Mouse (Mus musculus): ENCODE results near the gene Mpg. TPM values are rescaled to one million over a fixed set of nuclear protein-coding genes. Genes with fewer than 3 reads are reported as not detected.

The Mpg gene
- polyA plus RNA-seq, 1 experiment from 2014 or later: 39.8 TPM

- H3K4me2 ChIP-seq (replicated peaks; ENCODE audit: low read depth, low read length): no peak overlapping the region
- H3K4me1 ChIP-seq (ENCODE audit: control insufficient read depth, insufficient read depth, low read length): no peaks in the 10 kb centered on the region
- no peak overlapping the region; the same call in 1 of the 2 replicates for H3K27ac ChIP-seq (ENCODE audit: low read depth, low read length)
- H3K36me3 ChIP-seq (ENCODE audit: control insufficient read depth, insufficient read depth, low read length): peaks cover 59% of the 10 kb centered on the region
- no peak overlapping the region for H3K9ac ChIP-seq (ENCODE audit: low read depth, low read length)
- ATAC-seq (ENCODE audit: low FRiP score, low TSS enrichment): peak; percentile 13; the same call in 1 of the 2 replicates
- H3K27me3 ChIP-seq (ENCODE audit: control insufficient read depth, insufficient read depth, low read length): no peaks in the 10 kb centered on the region
- no peaks in the 10 kb centered on the region for H3K9me3 ChIP-seq (ENCODE audit: control insufficient read depth, low read length)
- H3K4me3 ChIP-seq (ENCODE audit: low read length): no peak overlapping the region
- 45% methylated on average over 3 of the region's 3 CpGs for WGBS
These were observed 9.3 kb downstream of the Mpg start for GRCm38 (mm10) chr11:32235646-32236045.

- WGBS: 82% methylated on average over 2 of the region's 2 CpGs
- no peak overlapping the region for H3K9ac ChIP-seq (ENCODE audit: low read depth, low read length)
- H3K4me1 ChIP-seq (ENCODE audit: control insufficient read depth, insufficient read depth, low read length): no peaks in the 10 kb centered on the region
- no peak overlapping the region for H3K4me2 ChIP-seq (replicated peaks; ENCODE audit: low read depth, low read length)
- no peak overlapping the region for H3K4me3 ChIP-seq (ENCODE audit: low read length)
- H3K36me3 ChIP-seq (ENCODE audit: control insufficient read depth, insufficient read depth, low read length): peaks cover 59% of the 10 kb centered on the region
- H3K27me3 ChIP-seq (ENCODE audit: control insufficient read depth, insufficient read depth, low read length): no peaks in the 10 kb centered on the region
- ATAC-seq (ENCODE audit: low FRiP score, low TSS enrichment): no peak
- H3K27ac ChIP-seq (ENCODE audit: low read depth, low read length): no peak overlapping the region
- H3K9me3 ChIP-seq (ENCODE audit: control insufficient read depth, low read length): no peaks in the 10 kb centered on the region
These were observed 9.8 kb downstream of the Mpg start for GRCm38 (mm10) chr11:32236132-32236531.

- H3K4me1 ChIP-seq (ENCODE audit: control insufficient read depth, insufficient read depth, low read length): no peaks in the 10 kb centered on the region
- no peak overlapping the region for H3K9ac ChIP-seq (ENCODE audit: low read depth, low read length)
- no peak for ATAC-seq (ENCODE audit: low FRiP score, low TSS enrichment)
- no peak overlapping the region for H3K27ac ChIP-seq (ENCODE audit: low read depth, low read length)
- H3K27me3 ChIP-seq (ENCODE audit: control insufficient read depth, insufficient read depth, low read length): no peaks in the 10 kb centered on the region
- H3K4me2 ChIP-seq (replicated peaks; ENCODE audit: low read depth, low read length): no peak overlapping the region
- peaks cover 57% of the 10 kb centered on the region for H3K36me3 ChIP-seq (ENCODE audit: control insufficient read depth, insufficient read depth, low read length)
- no peak overlapping the region for H3K4me3 ChIP-seq (ENCODE audit: low read length)
- no peaks in the 10 kb centered on the region for H3K9me3 ChIP-seq (ENCODE audit: control insufficient read depth, low read length)
- WGBS: 65% methylated on average over 9 of the region's 9 CpGs
These were observed 10.6 kb downstream of the Mpg start for GRCm38 (mm10) chr11:32236712-32237410.

DNA sequence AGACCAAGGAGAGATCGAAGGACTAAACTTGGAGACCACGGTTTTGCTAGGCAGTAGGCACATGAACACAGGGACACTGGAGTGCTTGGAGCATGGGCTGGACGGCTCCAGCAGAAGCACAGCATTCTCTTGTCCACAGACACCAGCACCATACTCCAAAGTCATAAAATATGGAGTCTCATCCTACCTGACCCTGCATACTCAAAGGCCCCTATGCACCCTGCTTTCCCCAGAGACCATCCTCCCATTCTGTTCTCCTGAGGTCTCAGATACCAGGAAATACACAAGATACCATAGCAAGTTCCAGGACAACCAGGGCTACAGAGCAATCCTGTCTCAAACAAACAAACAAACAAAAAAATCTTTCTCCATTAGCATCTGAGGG lies 11.1 kb downstream of the Mpg start:
- H3K27ac ChIP-seq (ENCODE audit: low read depth, low read length): no peak overlapping the region
- H3K4me1 ChIP-seq (ENCODE audit: control insufficient read depth, insufficient read depth, low read length): no peaks in the 10 kb centered on the region
- H3K9me3 ChIP-seq (ENCODE audit: control insufficient read depth, low read length): no peaks in the 10 kb centered on the region
- H3K4me2 ChIP-seq (replicated peaks; ENCODE audit: low read depth, low read length): no peak overlapping the region
- 91% methylated on average over 3 of the region's 3 CpGs for WGBS
- no peak overlapping the region for H3K9ac ChIP-seq (ENCODE audit: low read depth, low read length)
- H3K4me3 ChIP-seq (ENCODE audit: low read length): no peak overlapping the region
- no peaks in the 10 kb centered on the region for H3K27me3 ChIP-seq (ENCODE audit: control insufficient read depth, insufficient read depth, low read length)
- H3K36me3 ChIP-seq (ENCODE audit: control insufficient read depth, insufficient read depth, low read length): peaks cover 53% of the 10 kb centered on the region
- ATAC-seq (ENCODE audit: low FRiP score, low TSS enrichment): no peak

- Histone ChIP-seq H3K4me2 (replicated peaks; ENCODE audit: low read depth, low read length) (no peak overlapping the region), H3K9me3 (ENCODE audit: control insufficient read depth, low read length) (no peaks in the 10 kb centered on the region), H3K4me3 (ENCODE audit: low read length) (no peak overlapping the region), H3K4me1 (ENCODE audit: control insufficient read depth, insufficient read depth, low read length) (peaks cover 3% of the 10 kb centered on the region), H3K9ac (ENCODE audit: low read depth, low read length) (no peak overlapping the region), H3K36me3 (ENCODE audit: control insufficient read depth, insufficient read depth, low read length) (peaks cover 49% of the 10 kb centered on the region), H3K27ac (ENCODE audit: low read depth, low read length) (no peak overlapping the region), H3K27me3 (ENCODE audit: control insufficient read depth, insufficient read depth, low read length) (no peaks in the 10 kb centered on the region)
- ATAC-seq (ENCODE audit: low FRiP score, low TSS enrichment): peak; percentile 50; the same call in 1 of the 2 replicates
- WGBS: 66% methylated on average over 5 of the region's 5 CpGs
These were observed 12.0 kb downstream of the Mpg start for GRCm38 (mm10) chr11:32238093-32238860.

- no peaks in the 10 kb centered on the region for H3K9me3 ChIP-seq (ENCODE audit: control insufficient read depth, low read length)
- peaks cover 40% of the 10 kb centered on the region; the same call in 1 of the 2 replicates for H3K36me3 ChIP-seq (ENCODE audit: control insufficient read depth, insufficient read depth, low read length)
- H3K9ac ChIP-seq (ENCODE audit: low read depth, low read length): no peak overlapping the region
- no peak overlapping the region for H3K4me3 ChIP-seq (ENCODE audit: low read length)
- ATAC-seq (ENCODE audit: low FRiP score, low TSS enrichment): no peak
- peaks cover 14% of the 10 kb centered on the region for H3K4me1 ChIP-seq (ENCODE audit: control insufficient read depth, insufficient read depth, low read length)
- no peak overlapping the region for H3K27ac ChIP-seq (ENCODE audit: low read depth, low read length)
- H3K4me2 ChIP-seq (replicated peaks; ENCODE audit: low read depth, low read length): no peak overlapping the region
- H3K27me3 ChIP-seq (ENCODE audit: control insufficient read depth, insufficient read depth, low read length): no peaks in the 10 kb centered on the region
These were observed 15.1 kb downstream of the Mpg start for GRCm38 (mm10) chr11:32241391-32241790.

- H3K4me2 ChIP-seq (replicated peaks; ENCODE audit: low read depth, low read length): no peak overlapping the region
- ATAC-seq (ENCODE audit: low FRiP score, low TSS enrichment): no peak
- no peak overlapping the region for H3K27ac ChIP-seq (ENCODE audit: low read depth, low read length)
- H3K27me3 ChIP-seq (ENCODE audit: control insufficient read depth, insufficient read depth, low read length): no peaks in the 10 kb centered on the region
- H3K9me3 ChIP-seq (ENCODE audit: control insufficient read depth, low read length): no peaks in the 10 kb centered on the region
- peaks cover 48% of the 10 kb centered on the region for H3K36me3 ChIP-seq (ENCODE audit: control insufficient read depth, insufficient read depth, low read length)
- 79% methylated on average over 3 of the region's 3 CpGs for WGBS
- peaks cover 14% of the 10 kb centered on the region for H3K4me1 ChIP-seq (ENCODE audit: control insufficient read depth, insufficient read depth, low read length)
- no peak overlapping the region for H3K9ac ChIP-seq (ENCODE audit: low read depth, low read length)
- no peak overlapping the region for H3K4me3 ChIP-seq (ENCODE audit: low read length)
These were observed 15.9 kb downstream of the Mpg start for GRCm38 (mm10) chr11:32242209-32242608.

DNA sequence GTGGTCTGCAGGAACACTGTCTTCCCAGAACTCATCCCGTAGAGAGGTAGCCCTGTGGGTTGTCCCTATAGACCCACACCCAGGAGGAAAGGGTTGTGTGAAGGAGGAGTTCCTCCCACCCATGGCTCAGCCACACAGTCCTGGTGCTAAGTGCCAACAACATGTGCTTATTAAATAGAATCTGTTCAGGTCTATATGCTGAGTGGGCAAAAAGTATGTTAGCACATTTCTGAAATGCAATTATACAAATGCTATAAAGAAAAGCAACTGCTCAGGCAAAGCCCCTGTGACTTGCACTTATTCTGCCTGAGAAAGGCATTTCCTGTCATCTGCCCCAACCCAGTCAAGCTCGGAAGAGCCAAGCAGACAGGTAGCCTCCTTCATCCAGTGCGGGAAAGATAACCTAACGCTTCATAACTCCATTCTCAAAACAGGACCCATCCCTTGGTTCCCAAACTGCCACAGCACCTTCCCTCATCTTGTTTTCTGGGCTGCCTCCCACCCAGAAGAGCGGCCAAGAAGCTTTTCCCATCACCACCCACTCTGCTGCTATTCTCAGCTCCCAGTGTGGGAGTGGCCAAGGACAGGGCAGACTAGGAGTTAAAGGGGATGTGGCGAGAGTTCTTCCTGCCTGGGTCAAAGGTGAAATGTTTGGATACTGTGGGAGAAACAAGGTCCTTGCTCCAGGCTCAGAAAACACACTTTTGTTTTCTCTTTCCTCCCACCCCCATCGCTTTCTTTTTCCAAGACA lies 17.1 kb downstream of the Mpg start:
- Histone ChIP-seq H3K4me2 (replicated peaks; ENCODE audit: low read depth, low read length) (no peak overlapping the region), H3K9ac (ENCODE audit: low read depth, low read length) (no peak overlapping the region), H3K9me3 (ENCODE audit: control insufficient read depth, low read length) (no peaks in the 10 kb centered on the region), H3K4me3 (ENCODE audit: low read length) (no peak overlapping the region), H3K27me3 (ENCODE audit: control insufficient read depth, insufficient read depth, low read length) (no peaks in the 10 kb centered on the region), H3K27ac (ENCODE audit: low read depth, low read length) (peak overlapping the region; percentile 72; the same call in 1 of the 2 replicates), H3K36me3 (ENCODE audit: control insufficient read depth, insufficient read depth, low read length) (peaks cover 56% of the 10 kb centered on the region), H3K4me1 (ENCODE audit: control insufficient read depth, insufficient read depth, low read length) (peaks cover 14% of the 10 kb centered on the region)
- WGBS: 35% methylated on average over 7 of the region's 7 CpGs
- peak; percentile 79 for ATAC-seq (ENCODE audit: low FRiP score, low TSS enrichment)

Data from kidney, embryonic 14.5 days (tissue).